Mouse (Mus musculus): ENCODE results near the gene Prr5l.

- no peak for TF ChIP-seq POLR2A (IDR thresholded peaks at IDR 0.05; ENCODE audit: control insufficient read depth, extremely low read depth, insufficient read depth, low read length, poor library complexity)
- no peak for TF ChIP-seq CTCF (IDR thresholded peaks at IDR 0.05; ENCODE audit: borderline replicate concordance, control insufficient read depth, extremely low read depth, insufficient read depth, low read length, poor library complexity)
These were observed 72.1 kb downstream of the Prr5l start for GRCm38 (mm10) chr2:101810774-101811173.

Data from thymus, adult 2 months (tissue).